Mouse (Mus musculus) neural tube, embryonic 15.5 days (tissue): ENCODE measurements around the gene Nkain2. TPM values are rescaled to one million over a fixed set of nuclear protein-coding genes. Genes with fewer than 3 reads are reported as not detected.
"Not testable (repeated sequence)": the region's sequence is repeated elsewhere in the genome, so short reads cannot be mapped to it uniquely, and the experiment has no call there.

Experiments used
- ATAC-seq: fragments of 200-750 bp; cut with Nextera tagmentation; 2 replicates; pipeline ENCODE4 v1.8.0; 2017; ENCODE audit warnings: mild to moderate bottlenecking, moderate TSS enrichment, moderate library complexity; ENCODE audit not compliant: low FRiP score
- H3K27ac ChIP-seq: fragments of 300-500 bp; sonication (generic); replicated peaks from 2 replicates; pipeline ENCODE4 v1.5.1; 2015; ENCODE audit warnings: mild to moderate bottlenecking, inconsistent platforms
- H3K27me3 ChIP-seq: fragments of 300-500 bp; sonication (generic); replicated peaks from 2 replicates; pipeline ENCODE4 v1.6.1; 2015; ENCODE audit warnings: inconsistent platforms
- H3K36me3 ChIP-seq: fragments of 300-500 bp; sonication (generic); 2 replicates; pipeline ENCODE4 v1.6.1; 2015; ENCODE audit warnings: inconsistent platforms
- H3K4me1 ChIP-seq: fragments of 300-500 bp; sonication (generic); 2 replicates; pipeline ENCODE4 v1.6.1; 2015; ENCODE audit warnings: inconsistent platforms
- H3K4me2 ChIP-seq: fragments of 300-500 bp; sonication (generic); 2 replicates; pipeline ENCODE4 v1.6.1; 2015; ENCODE audit warnings: inconsistent platforms, mild to moderate bottlenecking, moderate library complexity
- H3K4me3 ChIP-seq: fragments of 300-500 bp; sonication (generic); replicated peaks from 2 replicates; pipeline ENCODE4 v1.5.1; 2015; ENCODE audit warnings: mild to moderate bottlenecking, inconsistent platforms
- H3K9ac ChIP-seq: fragments of 300-500 bp; sonication (generic); replicated peaks from 2 replicates; pipeline ENCODE4 v1.6.1; 2015; ENCODE audit warnings: mild to moderate bottlenecking, inconsistent platforms
- H3K9me3 ChIP-seq: fragments of 300-500 bp; sonication (generic); replicated peaks from 2 replicates; pipeline ENCODE4 v1.6.1; 2016; ENCODE audit warnings: inconsistent platforms
- WGBS: fragments of 180-500 bp; shearing (Covaris S2); methylation state at CpG from one replicate; pipeline ENCODE4 v1.1.7; 2015; ENCODE audit warnings: mixed read lengths; 5-methylcytosine and 5-hydroxymethylcytosine counted together
- polyA plus RNA-seq: library from polyadenylated mRNA; unstranded; fragments of >200 nt; fragmentation: Nextera tagmentation; extraction: Ambion mirVana; gene quantifications from 2 replicates; pipeline ENCODE4 v1.2.1, GENCODE M21; 2015

Gene Nkain2
- polyA plus RNA-seq, 1 experiment from 2014 or later = 16.6 TPM

GRCm38 (mm10) chr10:32738989-32739388 lies 151.3 kb downstream of the Nkain2 start:
- Histone ChIP-seq H3K27me3 (no peaks in the 10 kb centered on the region), H3K4me2 (no peak overlapping the region), H3K4me1 (no peaks in the 10 kb centered on the region), H3K36me3 (no peaks in the 10 kb centered on the region), H3K4me3 (no peak overlapping the region), H3K27ac (no peak overlapping the region), H3K9me3 (no peaks in the 10 kb centered on the region), H3K9ac (no peak overlapping the region)
- no peak for ATAC-seq
- 96% methylated on average over 2 of the region's 2 CpGs for WGBS

- WGBS = 82% methylated on average over 1 of the region's 1 CpGs
- H3K4me2 ChIP-seq, ATAC-seq, H3K9me3 ChIP-seq, H3K27me3 ChIP-seq, H3K4me1 ChIP-seq, H3K9ac ChIP-seq, H3K36me3 ChIP-seq, H3K27ac ChIP-seq, H3K4me3 ChIP-seq: not testable (repeated sequence)
Measured at GRCm38 (mm10) chr10:32706579-32706978, 183.7 kb downstream of the Nkain2 start.

- WGBS = 83% methylated on average over 2 of the region's 2 CpGs
- Histone ChIP-seq H3K9ac (no peak overlapping the region), H3K4me3 (no peak overlapping the region), H3K4me1 (no peaks in the 10 kb centered on the region), H3K36me3 (no peaks in the 10 kb centered on the region), H3K4me2 (no peak overlapping the region), H3K9me3 (no peaks in the 10 kb centered on the region), H3K27ac (no peak overlapping the region), H3K27me3 (no peaks in the 10 kb centered on the region)
- ATAC-seq = no peak
Measured at GRCm38 (mm10) chr10:32696661-32697060, 193.6 kb downstream of the Nkain2 start.

- ATAC-seq = no peak
- Histone ChIP-seq H3K36me3 (no peaks in the 10 kb centered on the region), H3K4me3 (no peak overlapping the region), H3K4me1 (no peaks in the 10 kb centered on the region), H3K27ac (no peak overlapping the region), H3K9me3 (no peaks in the 10 kb centered on the region), H3K27me3 (no peaks in the 10 kb centered on the region), H3K4me2 (no peak overlapping the region), H3K9ac (no peak overlapping the region)
Measured at GRCm38 (mm10) chr10:32684548-32684947, 205.7 kb downstream of the Nkain2 start.

DNA sequence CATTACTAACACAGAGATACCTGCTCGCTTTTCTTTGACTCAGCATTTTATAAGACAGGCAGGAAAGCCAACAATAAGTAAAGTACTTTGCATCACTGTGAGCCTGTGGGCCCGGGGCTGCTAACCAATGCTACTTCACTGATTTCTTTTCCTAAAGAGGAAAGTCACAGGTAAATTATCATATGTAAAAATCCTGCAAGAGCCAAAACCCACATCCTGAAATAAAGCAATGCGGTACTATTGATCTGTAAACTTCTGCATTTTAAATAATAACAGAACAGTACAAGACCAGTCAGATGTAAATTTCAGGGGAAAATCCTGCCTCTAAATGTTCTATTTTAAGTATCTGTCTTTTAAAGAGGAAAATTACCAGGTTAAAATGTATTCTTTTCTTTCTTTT lies 250.0 kb downstream of the Nkain2 start:
- no peaks in the 10 kb centered on the region for H3K9me3 ChIP-seq
- no peak overlapping the region for H3K27ac ChIP-seq
- no peaks in the 10 kb centered on the region for H3K4me1 ChIP-seq
- 61% methylated on average over 3 of the region's 3 CpGs for WGBS
- no peaks in the 10 kb centered on the region for H3K27me3 ChIP-seq
- ATAC-seq = no peak
- H3K36me3 ChIP-seq = no peaks in the 10 kb centered on the region
- H3K4me2 ChIP-seq = no peak overlapping the region
- H3K4me3 ChIP-seq = no peak overlapping the region
- H3K9ac ChIP-seq = no peak overlapping the region

DNA sequence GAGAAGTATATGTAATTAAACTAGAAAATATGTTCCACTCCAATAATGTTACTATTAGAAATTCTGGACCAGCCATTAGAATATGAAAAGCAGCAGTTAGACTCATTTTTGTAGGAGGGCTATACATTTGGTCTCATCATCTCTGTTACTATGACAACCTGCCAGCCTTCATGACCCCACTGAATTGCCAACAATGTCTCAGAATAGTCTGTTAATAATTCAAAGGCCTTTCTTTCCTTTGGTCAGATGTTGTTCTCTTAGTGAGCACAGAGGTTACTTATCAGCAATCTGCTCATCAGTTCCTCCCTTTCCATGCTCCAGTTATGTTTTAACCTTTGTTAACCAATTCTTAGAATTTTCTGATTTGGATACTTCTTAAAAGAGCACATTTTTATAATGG lies 251.1 kb downstream of the Nkain2 start:
- H3K27me3 ChIP-seq = no peaks in the 10 kb centered on the region
- H3K9ac ChIP-seq = no peak overlapping the region
- no peaks in the 10 kb centered on the region for H3K4me1 ChIP-seq
- no peaks in the 10 kb centered on the region for H3K36me3 ChIP-seq
- ATAC-seq = no peak
- no peak overlapping the region for H3K4me2 ChIP-seq
- H3K4me3 ChIP-seq = no peak overlapping the region
- no peaks in the 10 kb centered on the region for H3K9me3 ChIP-seq
- H3K27ac ChIP-seq = no peak overlapping the region

GRCm38 (mm10) chr10:32631043-32631442 lies 259.2 kb downstream of the Nkain2 start:
- Histone ChIP-seq H3K4me1 (no peaks in the 10 kb centered on the region), H3K36me3 (no peaks in the 10 kb centered on the region), H3K27me3 (no peaks in the 10 kb centered on the region), H3K9me3 (no peaks in the 10 kb centered on the region), H3K4me3 (no peak overlapping the region), H3K4me2 (no peak overlapping the region), H3K9ac (no peak overlapping the region), H3K27ac (no peak overlapping the region)
- 97% methylated on average over 2 of the region's 2 CpGs for WGBS
- ATAC-seq = no peak

- ATAC-seq = no peak
- H3K4me2 ChIP-seq = no peak overlapping the region
- no peak overlapping the region for H3K27ac ChIP-seq
- no peaks in the 10 kb centered on the region for H3K9me3 ChIP-seq
- H3K36me3 ChIP-seq = no peaks in the 10 kb centered on the region
- no peaks in the 10 kb centered on the region for H3K27me3 ChIP-seq
- H3K4me3 ChIP-seq = no peak overlapping the region
- no peak overlapping the region for H3K9ac ChIP-seq
- no peaks in the 10 kb centered on the region for H3K4me1 ChIP-seq
Measured at GRCm38 (mm10) chr10:32604448-32604847, 285.8 kb downstream of the Nkain2 start.

DNA sequence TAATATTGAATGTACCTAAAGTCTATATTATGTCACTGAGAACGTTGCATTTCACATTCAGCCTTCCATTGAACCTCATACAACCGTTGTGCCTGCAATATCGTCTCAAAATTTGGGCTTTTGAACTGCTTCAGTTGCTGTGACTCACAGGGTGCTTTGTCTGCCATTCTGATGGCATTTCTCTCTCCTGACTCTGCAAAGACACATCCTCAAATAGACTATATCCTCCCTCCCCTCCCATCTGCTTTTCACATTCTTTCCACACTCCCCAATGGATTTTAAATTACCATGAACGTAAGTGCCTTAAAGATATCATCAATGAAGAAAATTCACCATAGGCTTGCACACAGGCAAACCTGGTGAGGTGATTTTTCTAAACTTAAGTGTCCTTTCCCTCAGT lies 287.5 kb downstream of the Nkain2 start:
- Histone ChIP-seq H3K9me3 (no peaks in the 10 kb centered on the region), H3K4me1 (no peaks in the 10 kb centered on the region), H3K27me3 (no peaks in the 10 kb centered on the region), H3K9ac (no peak overlapping the region), H3K36me3 (no peaks in the 10 kb centered on the region), H3K4me2 (no peak overlapping the region), H3K4me3 (no peak overlapping the region), H3K27ac (no peak overlapping the region)
- 73% methylated on average over 4 of the region's 4 CpGs for WGBS
- no peak for ATAC-seq

DNA sequence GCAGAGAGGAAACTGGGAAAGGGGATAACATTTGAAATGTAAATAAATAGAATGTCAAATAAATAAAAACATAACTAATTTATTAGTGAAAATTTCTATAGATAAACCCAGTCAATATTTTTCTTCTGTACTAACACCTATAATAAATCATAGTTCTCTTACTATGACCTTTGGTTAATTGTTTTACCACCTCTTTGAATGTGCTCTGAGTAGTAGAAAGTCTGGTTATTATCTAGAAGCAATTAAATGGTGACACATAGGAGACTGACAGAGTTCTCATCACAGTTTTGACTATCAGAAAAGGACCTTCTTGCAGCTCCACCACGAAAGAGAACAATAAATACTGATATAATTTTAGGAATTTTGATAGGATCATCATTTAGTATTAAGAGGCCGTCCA lies 295.3 kb downstream of the Nkain2 start:
- H3K4me2 ChIP-seq = no peak overlapping the region
- H3K9ac ChIP-seq = no peak overlapping the region
- no peaks in the 10 kb centered on the region for H3K36me3 ChIP-seq
- ATAC-seq = no peak
- no peaks in the 10 kb centered on the region for H3K4me1 ChIP-seq
- WGBS = 83% methylated on average over 2 of the region's 2 CpGs
- no peaks in the 10 kb centered on the region for H3K27me3 ChIP-seq
- H3K4me3 ChIP-seq = no peak overlapping the region
- H3K27ac ChIP-seq = no peak overlapping the region
- no peaks in the 10 kb centered on the region for H3K9me3 ChIP-seq

DNA sequence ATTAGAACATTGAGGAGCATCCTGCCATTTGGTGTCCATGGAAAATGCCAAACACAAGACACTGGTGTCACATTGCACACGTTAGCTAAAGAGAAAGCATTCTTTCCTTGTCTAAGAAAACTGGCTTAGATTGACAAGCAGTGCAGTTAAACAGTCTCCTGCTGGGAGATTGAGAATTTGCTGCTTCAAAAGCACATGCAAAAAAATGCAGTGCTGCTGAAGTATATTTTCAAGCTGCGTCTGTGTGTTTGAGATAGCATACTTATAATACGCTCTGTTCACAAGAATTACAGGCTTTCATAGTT lies 313.0 kb downstream of the Nkain2 start:
- H3K9me3 ChIP-seq = no peaks in the 10 kb centered on the region
- no peak overlapping the region for H3K4me3 ChIP-seq
- H3K4me2 ChIP-seq = no peak overlapping the region
- H3K36me3 ChIP-seq = no peaks in the 10 kb centered on the region
- ATAC-seq = no peak
- no peak overlapping the region for H3K27ac ChIP-seq
- WGBS = 42% methylated on average over 3 of the region's 3 CpGs
- H3K4me1 ChIP-seq = 0 out of 2 replicates have a peak, but pooled peaks cover 3% of the 10 kb centered on the region
- H3K27me3 ChIP-seq = no peaks in the 10 kb centered on the region
- H3K9ac ChIP-seq = no peak overlapping the region

DNA sequence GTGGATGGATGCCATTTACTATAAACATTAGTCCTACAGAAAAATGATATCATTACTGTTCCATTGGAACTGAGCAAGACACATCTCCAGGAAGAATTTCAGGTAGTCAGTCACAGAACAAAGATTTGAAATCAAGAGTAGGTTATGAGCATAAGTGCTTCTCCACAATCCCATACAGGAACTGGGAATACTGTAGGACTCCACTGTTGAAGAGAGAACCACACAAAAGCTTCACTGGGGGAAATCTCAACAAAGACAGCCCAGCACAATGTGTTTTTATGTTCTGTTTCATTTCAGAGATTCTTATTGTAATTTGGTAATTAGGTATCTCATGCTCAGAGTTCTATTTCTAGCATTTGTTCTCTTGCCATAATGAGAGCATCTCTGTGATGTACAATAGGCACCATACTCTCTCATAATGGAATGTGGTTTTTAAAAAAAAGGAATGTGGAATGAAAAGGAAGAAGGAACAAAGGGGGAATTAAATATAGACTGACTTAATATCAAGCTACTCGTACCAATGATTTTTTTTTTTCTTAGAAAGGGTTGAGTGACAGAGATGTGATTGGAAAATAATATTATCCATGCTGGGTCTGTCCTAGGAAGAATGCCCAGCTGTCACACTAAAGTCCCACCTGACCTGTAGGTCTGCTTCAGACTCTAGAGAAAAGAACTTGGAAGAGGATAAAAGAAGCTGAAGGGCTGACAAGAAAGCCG lies 313.5 kb downstream of the Nkain2 start:
- 56% methylated on average over 2 of the region's 2 CpGs for WGBS
- Histone ChIP-seq H3K4me3 (no peak overlapping the region), H3K9ac (no peak overlapping the region), H3K4me2 (no peak overlapping the region), H3K36me3 (no peaks in the 10 kb centered on the region), H3K9me3 (no peaks in the 10 kb centered on the region), H3K27me3 (no peaks in the 10 kb centered on the region), H3K4me1 (0 out of 2 replicates have a peak, but pooled peaks cover 3% of the 10 kb centered on the region), H3K27ac (no peak overlapping the region)
- no peak for ATAC-seq

- H3K4me2 ChIP-seq = no peak overlapping the region
- no peaks in the 10 kb centered on the region for H3K9me3 ChIP-seq
- H3K36me3 ChIP-seq = no peaks in the 10 kb centered on the region
- no peak overlapping the region for H3K27ac ChIP-seq
- H3K27me3 ChIP-seq = no peaks in the 10 kb centered on the region
- H3K9ac ChIP-seq = no peak overlapping the region
- 77% methylated on average over 3 of the region's 3 CpGs for WGBS
- no peak overlapping the region for H3K4me3 ChIP-seq
- no peak for ATAC-seq
- H3K4me1 ChIP-seq = no peaks in the 10 kb centered on the region
Measured at GRCm38 (mm10) chr10:32557673-32558072, 332.6 kb downstream of the Nkain2 start.
